In the genomic region with DNA sequence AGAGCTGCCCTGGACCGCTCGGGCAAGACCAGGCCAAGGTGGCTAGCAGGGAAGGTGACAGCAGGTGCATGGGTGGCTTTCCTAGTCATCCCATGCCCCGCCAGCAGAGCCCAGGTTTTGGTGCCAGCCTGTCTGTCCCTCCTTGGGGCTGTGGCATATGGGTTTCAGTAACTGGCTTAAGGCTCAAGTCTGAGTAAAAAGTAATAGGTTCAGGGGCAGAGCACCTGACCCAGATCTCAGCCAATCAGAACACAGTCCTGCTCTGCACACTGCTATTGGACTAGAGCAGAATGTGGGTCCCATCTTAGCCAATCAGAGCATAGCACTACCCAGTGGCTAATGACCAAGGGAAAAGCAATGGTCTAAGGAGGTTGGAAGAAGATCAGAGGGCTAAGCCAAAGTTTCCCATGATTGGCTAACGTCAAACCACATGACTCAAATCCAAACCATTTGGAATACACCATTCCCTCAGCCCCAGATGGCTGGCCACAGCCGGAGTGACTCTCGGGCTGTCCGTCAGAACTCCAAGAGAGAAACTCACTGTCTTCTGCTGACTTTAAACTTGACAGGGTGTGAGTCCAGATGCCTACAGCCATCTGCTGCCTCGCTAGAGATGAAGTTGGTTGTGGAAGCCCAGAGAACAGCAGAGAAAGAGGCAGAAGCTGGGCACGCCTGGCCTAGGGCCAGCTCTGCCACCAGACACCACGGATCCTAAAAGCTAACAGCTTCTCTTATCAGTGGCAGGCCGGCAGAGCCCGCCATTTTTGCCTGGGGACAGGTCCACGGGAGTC, we compare ENCODE assay signal across 11 mouse cellular contexts.
A peak's percentile ranks its signal among the peaks of the same experiment; 100 is the strongest.
DNase-seq lines count a peak whose midpoint lies in the region; ATAC-seq and TF ChIP-seq lines count a peak whose summit lies in the region.
"Had no signal": no experiment of that assay in that cellular context is flagged by ENCODE, and none has a peak within 500 bp of the region (broad histone marks: within the 10 kb centered on the region; RNA-seq: fewer than 3 reads in every experiment).

No protein-coding gene starts in this region.

- no peak overlapping the region for H3K9ac ChIP-seq in lung, postnatal 0 days (replicated peaks; ENCODE audit: low read depth)

- no peaks in the 10 kb centered on the region for H3K9me3 ChIP-seq in lung, postnatal 0 days (ENCODE audit: low read length)

- DNase-seq in frontal cortex, adult 2 months (ENCODE audit: extremely low spot score in 1 of 2, low spot score in 1 of 2): peak; percentile 52 to 58
- no peak for DNase-seq in frontal cortex, postnatal 10 days (ENCODE audit: low spot score in 2 of 2)
- no peak for DNase-seq in lung, postnatal 0 days (ENCODE audit: low spot score)
- DNase-seq in lung, adult 18-20 months: no peak
- DNase-seq in cerebellum, adult 8-10 months: peak; percentile 71
- DNase-seq in retina, embryonic 14.5 days (ENCODE audit: low spot score): peak; percentile 27
- no peak for DNase-seq in adrenal gland, postnatal 10 days
- DNase-seq in embryo, embryonic 10 days (ENCODE audit: low spot score): no peak
- DNase-seq: heart, adult 2 months; layer of hippocampus, postnatal 36 days had no signal

- no peak overlapping the region for H3K4me2 ChIP-seq in lung, postnatal 0 days (replicated peaks; ENCODE audit: low read depth, low read length)

- ATAC-seq in lung, postnatal 0 days: 0 out of 2 replicates have a peak, but pooled peaks have one; percentile 23
- ATAC-seq: midbrain, embryonic 16.5 days had no signal

- H3K4me3 ChIP-seq in lung, postnatal 0 days (ENCODE audit: low read depth, low read length): no peak overlapping the region
- H3K4me3 ChIP-seq: heart, adult 2 months had no signal

- H3K4me1 ChIP-seq in lung, postnatal 0 days (ENCODE audit: insufficient read depth, low read depth, low read length): no peaks in the 10 kb centered on the region

- H3K27me3 ChIP-seq in lung, postnatal 0 days (replicated peaks; ENCODE audit: insufficient read depth, low read length): no peaks in the 10 kb centered on the region

- H3K36me3 ChIP-seq in lung, postnatal 0 days (ENCODE audit: insufficient read depth, low read length): no peaks in the 10 kb centered on the region

- no peak overlapping the region for H3K27ac ChIP-seq in lung, postnatal 0 days (ENCODE audit: low read length)
- H3K27ac ChIP-seq: heart, adult 2 months had no signal

- WGBS in lung, postnatal 0 days: 77% methylated on average over 13 of the region's 13 CpGs

- no peak for TF ChIP-seq EP300 in lung, postnatal 0 days (IDR thresholded peaks at IDR 0.05)

- TF ChIP-seq CTCF in lung, postnatal 0 days (IDR thresholded peaks at IDR 0.05): no peak

Comparison
In these comparisons a context has a peak if more than half of its experiments do, and no peak if none do; other contexts are left out.
1. DNase-seq: peak in frontal cortex, adult 2 months (2 of 2), cerebellum, adult 8-10 months (single experiment) and retina, embryonic 14.5 days (single experiment); none in frontal cortex, postnatal 10 days (0 of 2), lung, postnatal 0 days (single experiment), lung, adult 18-20 months (0 of 2), adrenal gland, postnatal 10 days (single experiment) and embryo, embryonic 10 days (single experiment).